Mouse (Mus musculus): ENCODE measurements around the gene Il1r1. TPM values are rescaled to one million over a fixed set of nuclear protein-coding genes. Genes with fewer than 3 reads are reported as not detected.
A peak's percentile ranks its signal among the peaks of the same experiment; 100 is the strongest.

Il1r1 gene
- total RNA-seq, 1 experiment from 2014 or later, result not detected

GRCm38 (mm10) chr1:40352158-40352903, 127.5 kb downstream of the Il1r1 start:
- ATAC-seq (replicated peaks; ENCODE audit: insufficient number of reproducible peaks, low FRiP score, low TSS enrichment, poor library complexity, severe bottlenecking), result no peak

DNA sequence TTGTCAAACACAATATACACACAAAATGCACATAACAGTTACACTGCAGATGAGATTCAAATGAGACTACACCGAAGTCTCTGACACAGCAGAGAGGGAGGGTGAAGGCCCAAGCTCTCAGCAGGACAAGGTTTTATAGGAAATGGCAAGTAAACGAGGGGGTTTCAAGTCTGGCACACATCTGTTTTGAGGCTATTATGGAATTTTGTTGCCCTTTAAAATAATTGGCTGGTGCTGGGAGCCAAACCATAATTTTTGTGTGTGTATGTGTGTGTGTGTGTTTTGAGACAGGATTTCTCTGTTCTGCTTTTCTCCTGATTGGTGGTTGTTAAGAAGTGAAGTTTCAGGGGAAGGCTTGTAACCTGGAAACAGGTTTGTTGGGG, 128.0 kb downstream of the Il1r1 start:
- ATAC-seq (replicated peaks; ENCODE audit: insufficient number of reproducible peaks, low FRiP score, low TSS enrichment, poor library complexity, severe bottlenecking), result no peak

DNA sequence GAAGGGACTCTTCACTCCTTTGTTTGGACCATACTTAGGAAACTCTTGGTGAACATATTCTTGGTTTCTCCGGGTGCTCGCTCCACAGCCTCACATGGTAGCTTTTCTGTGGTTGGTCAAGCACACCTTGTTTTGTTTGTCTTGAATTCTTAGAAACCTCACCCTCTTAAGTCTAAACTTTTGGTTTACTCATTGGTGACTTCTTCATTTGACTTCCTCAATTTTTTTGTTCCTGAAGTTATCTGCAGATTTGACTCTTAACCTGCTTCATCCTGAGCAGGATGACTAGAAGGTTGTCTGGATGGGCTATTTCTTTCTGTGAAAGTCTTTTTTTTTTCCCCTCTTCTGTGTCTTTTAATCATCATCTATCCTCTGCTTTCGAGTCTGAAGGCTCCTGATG, 129.8 kb downstream of the Il1r1 start:
- no peak for ATAC-seq (replicated peaks; ENCODE audit: insufficient number of reproducible peaks, low FRiP score, low TSS enrichment, poor library complexity, severe bottlenecking)

- ATAC-seq (replicated peaks; ENCODE audit: insufficient number of reproducible peaks, low FRiP score, low TSS enrichment, poor library complexity, severe bottlenecking), result no peak
Observed at GRCm38 (mm10) chr1:40355431-40355843, 130.6 kb downstream of the Il1r1 start.

DNA sequence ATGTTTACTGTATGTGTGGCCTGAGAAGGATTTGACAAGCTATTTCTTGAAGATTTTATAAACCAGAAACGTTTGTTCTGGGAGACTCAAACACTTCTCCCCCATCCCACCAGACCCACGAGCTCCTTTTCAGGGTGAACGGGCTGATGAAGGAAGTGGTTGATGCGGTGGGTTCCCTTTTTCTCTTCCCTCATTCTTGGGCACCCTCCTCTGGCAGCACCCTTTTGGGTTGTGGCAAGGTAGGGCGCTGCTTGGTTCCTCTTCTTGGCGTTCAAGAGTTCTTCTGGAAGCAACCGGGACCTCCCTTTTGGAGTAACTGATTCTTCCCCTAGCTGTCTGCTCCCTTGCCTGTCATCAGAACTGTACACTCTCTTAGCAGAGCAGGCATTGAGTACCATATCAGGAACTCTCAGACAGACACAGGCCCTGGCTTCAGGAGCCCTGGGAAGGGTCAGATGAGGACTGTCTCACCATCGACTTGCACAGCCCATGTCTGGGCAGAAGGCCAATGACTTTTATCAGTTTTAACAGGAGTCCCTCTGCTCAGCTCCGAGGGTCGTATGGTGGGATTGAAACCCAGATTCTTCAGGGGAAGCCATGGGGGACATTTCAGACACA, 131.1 kb downstream of the Il1r1 start:
- ATAC-seq (replicated peaks; ENCODE audit: insufficient number of reproducible peaks, low FRiP score, low TSS enrichment, poor library complexity, severe bottlenecking), result peak; percentile 76

DNA sequence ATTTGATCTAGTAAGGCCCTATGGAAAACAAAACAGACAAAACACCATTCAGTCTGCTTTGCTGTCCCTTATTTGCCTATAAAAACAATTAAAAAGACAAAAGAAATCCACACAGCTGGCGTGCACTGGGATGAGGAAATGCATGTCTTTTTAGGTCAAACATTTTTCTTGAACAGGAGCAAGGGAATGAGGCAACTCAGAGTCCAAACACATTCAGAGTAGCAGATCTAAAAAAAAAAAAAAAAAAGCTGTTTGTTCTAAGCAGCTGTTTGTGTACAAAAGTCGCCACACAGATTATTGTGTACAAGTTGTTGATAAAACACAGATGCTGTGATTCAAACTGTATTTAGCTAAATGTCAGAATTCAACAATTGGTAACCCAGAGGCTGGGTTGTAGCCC, 133.0 kb downstream of the Il1r1 start:
- ATAC-seq (replicated peaks; ENCODE audit: insufficient number of reproducible peaks, low FRiP score, low TSS enrichment, poor library complexity, severe bottlenecking), result no peak

DNA sequence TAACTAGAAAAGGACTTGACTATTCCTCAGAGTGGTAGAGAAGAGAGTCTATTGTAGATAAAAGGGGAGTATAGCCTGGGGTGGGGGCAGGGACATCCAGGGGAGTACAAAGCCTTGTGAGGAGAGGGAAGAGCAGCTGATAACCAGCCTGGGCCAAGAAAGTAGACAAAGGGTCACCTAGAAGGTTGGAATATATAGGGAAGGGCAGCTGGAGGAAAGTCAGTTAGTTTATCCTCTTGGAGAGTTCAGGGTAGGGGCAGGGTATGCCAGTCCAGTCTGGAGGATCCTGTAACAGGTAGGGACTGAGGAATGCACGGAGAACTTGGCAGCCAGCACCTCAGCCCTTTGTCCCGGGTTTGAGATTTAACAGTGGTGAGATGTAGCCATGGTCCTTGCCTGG, 133.5 kb downstream of the Il1r1 start:
- ATAC-seq (replicated peaks; ENCODE audit: insufficient number of reproducible peaks, low FRiP score, low TSS enrichment, poor library complexity, severe bottlenecking), result no peak

GRCm38 (mm10) chr1:40358771-40359181, 133.9 kb downstream of the Il1r1 start:
- no peak for ATAC-seq (replicated peaks; ENCODE audit: insufficient number of reproducible peaks, low FRiP score, low TSS enrichment, poor library complexity, severe bottlenecking)

GRCm38 (mm10) chr1:40359731-40360130, 134.9 kb downstream of the Il1r1 start:
- no peak for ATAC-seq (replicated peaks; ENCODE audit: insufficient number of reproducible peaks, low FRiP score, low TSS enrichment, poor library complexity, severe bottlenecking)

- no peak for ATAC-seq (replicated peaks; ENCODE audit: insufficient number of reproducible peaks, low FRiP score, low TSS enrichment, poor library complexity, severe bottlenecking)
Observed at GRCm38 (mm10) chr1:40360969-40361368, 136.1 kb downstream of the Il1r1 start.

GRCm38 (mm10) chr1:40361596-40361995, 136.7 kb downstream of the Il1r1 start:
- no peak for ATAC-seq (replicated peaks; ENCODE audit: insufficient number of reproducible peaks, low FRiP score, low TSS enrichment, poor library complexity, severe bottlenecking)

- no peak for ATAC-seq (replicated peaks; ENCODE audit: insufficient number of reproducible peaks, low FRiP score, low TSS enrichment, poor library complexity, severe bottlenecking)
Observed at GRCm38 (mm10) chr1:40362784-40363183, 137.9 kb downstream of the Il1r1 start.

Other genes starting within 250 kb of the Il1r1 start
- 1.9 to 14.1 TPM (median 8.8 TPM) in 3 replicates for gene Il1r2, start 151.0 kb upstream of the Il1r1 start, total RNA-seq (2017)
- 0.57 to 1.9 TPM (median 1.2 TPM) in 3 replicates for gene Il1rl2, start 99.5 kb downstream of the Il1r1 start, total RNA-seq (2017)
- 3.8 to 19.9 TPM (median 18.4 TPM) in 3 replicates for gene Il1rl1, start 204.5 kb downstream of the Il1r1 start, total RNA-seq (2017)
- gene Il18r1, start 240.5 kb downstream of the Il1r1 start, total RNA-seq (2017), result 83.7 to 308 TPM (median 89.9 TPM) in 3 replicates

Data from monocyte, adult 5-6 weeks (primary cell).